Mouse (Mus musculus): ENCODE measurements at regions not wholly inside any gene's neighbourhood (a gene's known extent, or its start where the extent isn't known, plus 50 kb on each side); places are given as distances from the start of the nearest gene placed in this dataset.
"Not testable (repeated sequence)": the region's sequence is repeated elsewhere in the genome, so short reads cannot be mapped to it uniquely, and the experiment has no call there.

DNA sequence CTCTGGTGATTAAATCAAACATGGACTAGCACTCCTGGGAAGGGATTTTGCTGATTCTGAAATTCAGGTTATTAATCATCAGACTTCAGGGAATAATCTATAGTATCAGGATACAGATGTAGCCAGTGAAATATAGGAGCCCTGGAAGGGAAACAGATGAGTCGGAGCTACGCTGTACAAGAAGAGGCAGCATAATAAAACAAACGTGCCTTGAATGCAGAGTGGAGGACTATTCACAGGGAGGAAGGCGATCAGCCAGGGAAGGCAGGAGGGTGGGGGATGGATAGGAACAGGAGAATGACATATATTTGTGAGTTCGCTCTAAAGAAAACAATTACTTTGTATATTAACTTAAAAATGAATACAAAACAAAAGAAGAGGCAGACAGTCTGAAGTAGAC, 286.6 kb upstream of the Got2 start:
- DNase-seq (ENCODE audit: low spot score in 2 of 2): no peak

- DNase-seq (ENCODE audit: low spot score in 2 of 2): no peak
Measured at GRCm38 (mm10) chr8:96164933-96165332, 276.6 kb upstream of the Got2 start.

- DNase-seq (ENCODE audit: low spot score in 2 of 2): no peak
Measured at GRCm38 (mm10) chr8:96159899-96160298, 271.6 kb upstream of the Got2 start.

DNA sequence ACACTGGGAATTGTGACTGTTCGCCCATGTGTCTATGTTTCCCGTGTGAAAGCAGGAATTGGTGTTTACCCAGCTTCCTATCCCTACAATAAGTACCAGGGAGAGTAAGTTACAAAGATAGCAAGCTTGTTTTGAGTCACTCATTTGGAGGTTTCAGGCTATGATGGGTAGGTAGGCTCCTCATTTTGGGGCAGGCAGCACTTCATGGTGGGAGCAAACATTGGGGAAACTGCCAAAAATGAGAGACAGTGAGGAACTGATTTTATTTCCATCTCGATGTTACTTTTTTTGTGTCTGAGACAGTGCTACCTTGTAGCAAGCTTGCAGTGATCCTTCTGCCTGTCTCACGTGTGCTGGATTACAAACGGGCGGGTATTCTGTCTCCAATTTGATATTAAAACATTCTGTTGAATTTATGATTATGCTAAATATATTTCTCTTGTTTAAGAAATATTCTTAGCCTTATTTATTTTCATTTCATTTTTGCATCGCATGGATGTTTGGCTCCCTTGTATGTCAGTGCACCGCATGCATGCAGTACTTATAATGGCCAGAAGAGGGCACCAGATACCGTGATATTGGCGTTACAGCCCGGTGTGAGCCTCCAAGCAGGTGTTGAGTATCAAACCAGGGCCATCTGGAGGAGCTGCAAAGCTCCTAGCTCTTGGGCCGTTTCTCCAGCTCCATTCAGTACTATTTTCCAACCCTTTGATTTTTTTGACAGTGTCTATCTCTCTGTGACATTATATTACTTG, 264.3 kb upstream of the Got2 start:
- peak in 1 of 2 experiments; percentile 64 for DNase-seq (ENCODE audit: low spot score in 2 of 2)

DNA sequence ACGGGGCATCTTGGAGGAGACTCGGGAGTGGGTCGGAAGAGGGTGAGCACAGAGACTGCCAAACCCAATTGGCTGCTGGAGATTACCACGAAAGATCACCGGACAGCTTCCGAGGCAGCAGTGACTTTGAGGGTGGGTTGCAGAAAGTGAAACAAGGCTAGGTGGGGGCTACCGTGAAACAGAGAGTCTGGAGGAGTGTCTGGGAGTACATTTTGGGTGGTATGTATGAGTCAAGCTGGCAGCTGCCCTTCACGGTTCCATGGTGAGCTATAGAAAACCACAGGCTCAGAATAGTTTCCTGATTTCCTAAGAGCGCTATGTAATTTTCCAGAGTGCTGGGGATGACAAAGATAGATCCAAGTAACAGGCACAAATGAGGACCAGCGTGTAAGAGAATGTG, 263.7 kb upstream of the Got2 start:
- DNase-seq (ENCODE audit: low spot score in 2 of 2): no peak

DNA sequence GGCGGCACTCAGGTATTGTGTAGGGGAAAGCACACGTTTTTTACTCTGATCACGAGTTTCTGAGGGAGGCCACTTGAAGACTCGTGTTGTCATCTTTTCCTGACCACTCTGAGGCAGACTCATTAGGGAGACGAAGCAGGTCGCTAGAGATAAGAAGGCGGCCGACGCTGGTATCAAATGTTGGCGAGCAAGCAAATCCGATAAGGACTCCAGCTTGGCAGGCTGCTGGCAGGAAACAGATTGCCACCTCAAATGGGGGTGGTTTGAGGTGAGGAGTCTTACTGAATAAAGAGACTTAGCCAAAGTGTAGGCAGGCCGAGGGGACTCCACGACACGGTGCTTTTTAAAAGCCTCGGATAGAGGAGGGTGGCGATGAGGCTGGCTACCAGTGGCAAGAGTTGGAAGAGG, 262.7 kb upstream of the Got2 start:
- DNase-seq (ENCODE audit: low spot score in 2 of 2): no peak

GRCm38 (mm10) chr8:96132183-96132582, 243.8 kb upstream of the Got2 start:
- DNase-seq (ENCODE audit: low spot score in 2 of 2): no peak

DNA sequence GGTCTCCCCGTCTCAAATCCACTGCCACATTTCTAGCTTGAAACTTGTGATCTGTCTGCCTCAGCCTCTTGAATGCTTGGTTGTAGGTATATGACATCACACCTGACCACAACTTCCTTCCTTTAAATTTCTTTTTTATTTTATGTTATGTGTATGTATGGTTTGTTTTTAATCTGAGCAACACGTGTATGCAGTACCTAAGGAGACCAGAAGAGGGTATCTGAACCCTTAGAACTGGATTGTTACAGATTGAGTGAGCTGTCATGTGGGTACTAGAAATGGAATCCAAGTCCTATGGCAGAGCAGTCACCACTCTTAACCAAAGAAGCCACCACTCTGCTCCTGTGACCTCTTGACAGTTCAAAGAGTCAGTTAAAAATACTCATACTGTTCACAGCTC, 240.0 kb upstream of the Got2 start:
- no peak for DNase-seq (ENCODE audit: low spot score in 2 of 2)

DNA sequence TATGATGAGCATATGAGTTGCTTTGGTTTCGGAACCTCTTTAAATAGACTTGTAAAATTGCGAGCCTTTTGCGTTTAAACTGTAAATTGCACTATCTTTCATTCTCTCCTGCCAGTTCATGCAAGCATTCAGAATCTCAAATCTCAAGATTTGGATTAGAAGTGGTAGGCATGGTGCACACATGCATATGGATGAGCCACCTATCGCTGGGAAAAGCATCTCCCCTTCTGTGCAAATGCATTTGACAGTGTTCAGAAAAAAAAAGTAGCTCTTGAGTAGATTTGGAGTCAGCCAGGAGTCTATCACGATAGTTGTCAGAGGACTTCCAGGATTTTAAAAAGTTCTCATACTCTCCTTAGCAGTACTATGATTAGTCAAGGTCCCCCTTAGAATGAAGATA, 212.5 kb upstream of the Got2 start:
- DNase-seq (ENCODE audit: low spot score in 2 of 2): no peak

DNA sequence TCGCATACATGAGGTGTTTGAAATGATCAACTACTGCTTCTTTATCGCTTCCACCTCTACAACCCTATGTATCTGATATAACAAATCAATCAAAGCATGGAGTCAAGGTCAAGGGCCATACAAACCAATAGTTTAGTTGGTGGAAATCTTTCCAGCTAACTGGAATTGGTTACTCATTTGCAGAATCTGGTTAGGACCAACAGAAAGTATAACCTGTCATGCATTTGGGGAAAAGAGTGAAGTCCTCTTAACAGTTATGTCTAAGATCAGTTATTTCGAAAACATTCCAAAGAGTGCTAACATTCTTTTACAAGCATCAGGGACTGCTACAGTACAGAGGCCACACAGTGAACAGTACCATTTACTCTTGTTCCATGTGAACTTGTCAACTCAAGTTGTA, 204.6 kb upstream of the Got2 start:
- DNase-seq (ENCODE audit: low spot score in 2 of 2): no peak

DNA sequence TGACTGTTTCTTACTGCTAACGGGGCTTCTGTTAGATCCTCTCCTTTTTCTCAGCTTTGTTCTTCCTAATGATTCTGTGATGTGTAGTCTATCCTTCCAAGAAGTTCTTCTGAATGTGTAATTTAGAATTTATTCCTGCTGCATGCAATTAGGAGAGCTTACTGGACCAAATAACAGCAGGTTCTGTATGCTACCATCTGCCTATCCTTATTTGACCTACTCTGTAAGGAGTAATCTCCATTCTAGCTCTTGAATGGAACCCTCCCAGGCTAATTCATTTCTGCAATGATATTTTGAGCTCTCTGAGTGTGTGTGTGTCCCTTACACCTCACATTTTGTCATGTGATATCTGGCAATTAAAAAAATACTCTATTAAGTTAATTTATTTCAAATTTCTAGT, 201.9 kb upstream of the Got2 start:
- DNase-seq (ENCODE audit: low spot score in 2 of 2): no peak

GRCm38 (mm10) chr8:96068306-96068705, 180.0 kb upstream of the Got2 start:
- no peak for DNase-seq (ENCODE audit: low spot score in 2 of 2)

- DNase-seq (ENCODE audit: low spot score in 2 of 2): no peak
Measured at GRCm38 (mm10) chr8:96047686-96048085, 159.3 kb upstream of the Got2 start.

- no peak for DNase-seq (ENCODE audit: low spot score in 2 of 2)
Measured at GRCm38 (mm10) chr8:96042335-96042734, 154.0 kb upstream of the Got2 start.

DNA sequence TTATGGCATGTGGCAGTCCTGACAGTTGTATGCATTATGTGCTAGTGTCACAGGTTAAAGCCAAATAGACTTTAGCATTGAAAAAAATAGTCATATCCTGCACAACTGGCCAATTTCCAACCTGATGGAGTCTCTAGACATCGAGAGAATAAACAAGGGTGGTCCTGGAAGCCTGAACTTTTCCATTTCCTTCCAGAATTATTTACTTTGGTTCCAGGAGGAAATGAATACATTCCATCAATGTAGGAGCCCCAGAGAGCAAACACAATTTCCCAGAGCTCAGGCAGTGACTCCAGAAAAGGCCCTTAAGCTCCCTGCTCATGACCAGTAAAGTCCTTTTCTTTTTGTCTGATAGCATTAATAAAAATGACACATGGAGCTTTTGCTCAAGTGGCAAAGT, 151.9 kb upstream of the Got2 start:
- no peak for DNase-seq (ENCODE audit: low spot score in 2 of 2)

- DNase-seq (ENCODE audit: low spot score in 2 of 2): not testable (repeated sequence)
Measured at GRCm38 (mm10) chr8:96018742-96019141, 130.4 kb upstream of the Got2 start.

GRCm38 (mm10) chr8:96012002-96012401, 123.7 kb upstream of the Got2 start:
- no peak for DNase-seq (ENCODE audit: low spot score in 2 of 2)

DNA sequence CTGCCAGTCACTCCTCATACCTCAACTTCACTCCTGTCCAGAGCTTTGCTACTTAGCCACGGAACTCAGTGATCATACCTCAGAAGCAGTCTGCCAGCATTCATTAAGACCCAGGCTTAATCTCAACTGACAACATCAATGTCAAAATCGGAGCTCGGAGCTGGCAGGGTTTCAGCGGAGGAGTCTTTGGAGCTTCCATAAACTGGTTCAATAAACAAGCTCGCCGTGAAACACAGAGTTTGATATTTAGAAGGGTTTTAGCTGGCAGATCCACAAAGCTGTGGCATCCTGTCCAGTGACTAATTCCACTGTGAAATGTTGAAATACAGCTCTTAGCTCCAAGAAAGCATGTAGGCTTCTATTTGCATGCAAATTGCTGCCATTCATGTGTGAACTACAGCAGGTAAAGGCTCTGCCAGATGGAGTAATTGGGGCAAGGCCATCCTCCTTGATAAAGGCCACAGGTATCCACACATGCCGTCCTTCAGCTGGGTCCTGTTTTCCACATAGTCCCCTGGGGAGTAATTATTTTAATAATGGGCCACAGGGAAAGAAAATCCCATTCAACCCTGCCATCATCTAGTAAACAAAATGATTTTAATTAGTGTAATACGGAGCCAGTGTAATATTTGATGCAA, 103.6 kb upstream of the Got2 start:
- DNase-seq (ENCODE audit: low spot score in 2 of 2): no peak

DNA sequence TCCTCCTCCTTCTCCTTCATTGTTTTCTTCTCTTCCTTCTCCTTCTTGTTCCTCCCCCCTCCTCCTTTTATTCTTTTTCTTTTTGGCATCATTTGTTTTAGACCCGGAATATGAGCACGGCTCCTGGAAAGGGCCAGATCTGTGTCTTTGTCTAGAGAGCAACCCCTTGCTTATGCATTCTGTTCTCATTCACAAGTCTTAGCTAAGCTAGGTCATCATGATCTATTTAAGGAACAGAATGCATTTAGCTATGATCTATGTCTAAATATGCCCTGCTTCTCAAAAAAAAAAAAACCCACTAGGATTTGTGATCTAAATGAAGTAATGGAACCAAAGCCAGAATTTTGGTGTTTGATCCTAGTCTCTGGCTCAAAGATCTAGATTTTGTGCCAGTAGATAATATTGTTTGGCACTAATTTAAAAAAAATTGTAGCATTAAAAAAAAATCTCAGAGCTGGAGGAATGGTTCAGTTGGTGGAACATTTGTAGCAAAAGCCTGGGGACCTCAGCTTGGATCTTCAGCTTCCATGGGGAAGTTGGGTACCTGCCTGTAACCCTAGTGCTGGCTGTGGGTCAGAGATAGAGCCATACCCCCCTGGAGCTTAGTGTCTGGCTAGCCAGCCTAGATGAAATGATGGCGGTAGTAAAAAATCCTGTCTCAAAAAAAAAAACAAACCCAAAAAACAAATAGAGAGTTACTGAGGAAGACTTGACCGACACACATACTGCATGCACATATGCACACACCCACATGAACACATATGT, 100.5 kb upstream of the Got2 start:
- DNase-seq (ENCODE audit: low spot score in 2 of 2): no peak

DNA sequence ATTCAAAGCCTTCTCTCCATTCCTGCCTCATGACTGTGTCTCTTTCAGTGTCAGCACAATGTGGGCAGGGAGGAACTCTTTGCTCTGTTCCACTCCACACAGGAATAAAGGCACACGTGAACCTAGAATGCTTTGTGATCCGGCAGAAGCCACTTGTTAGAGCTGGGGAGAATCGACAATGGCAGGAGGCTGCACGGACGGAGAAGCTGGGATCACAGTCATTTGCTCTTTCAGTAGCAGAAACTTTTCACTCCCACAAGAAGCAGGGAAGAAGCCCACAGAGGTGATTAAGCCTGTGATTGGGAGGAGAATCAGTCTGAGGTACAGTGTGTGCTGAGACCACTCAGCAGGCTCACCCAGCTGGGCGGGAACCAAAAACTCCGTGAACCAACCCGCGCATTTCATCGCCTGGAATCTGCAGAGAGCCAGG, 98.7 kb upstream of the Got2 start:
- DNase-seq (ENCODE audit: low spot score in 2 of 2): no peak

GRCm38 (mm10) chr8:95986410-95986809, 98.1 kb upstream of the Got2 start:
- no peak for DNase-seq (ENCODE audit: low spot score in 2 of 2)

- no peak for DNase-seq (ENCODE audit: low spot score in 2 of 2)
Measured at GRCm38 (mm10) chr8:95983690-95984089, 95.3 kb upstream of the Got2 start.

- no peak for DNase-seq (ENCODE audit: low spot score in 2 of 2)
Measured at GRCm38 (mm10) chr8:95980405-95980804, 92.1 kb upstream of the Got2 start.
